Mouse (Mus musculus): ENCODE measurements around the gene Med16.

The Med16 gene

DNA sequence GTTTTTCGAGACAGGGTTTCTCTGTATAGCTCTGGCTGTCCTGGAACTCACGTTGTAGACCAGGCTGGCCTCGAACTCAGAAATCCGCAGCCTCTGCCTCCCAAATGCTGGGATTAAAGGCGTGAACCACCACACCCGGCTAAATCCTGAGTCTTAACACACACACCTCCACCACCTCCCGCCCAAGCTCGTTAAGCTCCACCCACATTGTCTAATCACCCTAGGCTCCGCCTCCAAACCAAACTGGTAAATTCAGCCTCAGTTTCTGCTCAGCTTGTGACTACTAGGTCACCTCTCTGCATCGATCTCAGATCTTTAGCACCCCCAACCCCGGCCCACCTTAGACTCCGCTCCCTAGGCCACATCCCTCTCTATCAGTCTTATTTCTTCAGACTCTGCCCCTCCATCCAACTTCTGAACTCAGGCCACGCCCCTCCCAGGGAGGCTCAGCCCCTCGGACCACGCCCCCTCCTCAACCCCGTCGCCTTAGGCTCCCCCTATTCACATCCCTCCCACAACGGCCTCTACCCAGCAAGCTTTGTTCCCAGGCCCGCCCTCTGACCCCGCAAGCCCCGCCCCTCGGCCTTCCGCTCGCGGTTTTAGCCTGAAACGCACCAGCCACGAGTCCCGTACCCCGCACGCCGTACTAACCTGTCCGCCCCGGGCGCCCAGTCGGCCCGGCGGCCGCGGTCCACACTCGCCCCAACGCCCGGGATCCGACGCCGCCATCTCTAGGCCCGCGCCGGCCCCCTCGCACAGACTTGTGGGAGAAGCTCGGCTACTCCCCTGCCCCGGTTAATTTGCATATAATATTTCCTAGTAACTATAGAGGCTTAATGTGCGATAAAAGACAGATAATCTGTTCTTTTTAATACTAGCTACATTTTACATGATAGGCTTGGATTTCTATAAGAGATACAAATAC lies at the start of gene Med16:
Gene Med16 (minus strand): TSS at position 757 of the 925 bp plus-strand sequence.
- DNase-seq, result peak; percentile 100

DNA sequence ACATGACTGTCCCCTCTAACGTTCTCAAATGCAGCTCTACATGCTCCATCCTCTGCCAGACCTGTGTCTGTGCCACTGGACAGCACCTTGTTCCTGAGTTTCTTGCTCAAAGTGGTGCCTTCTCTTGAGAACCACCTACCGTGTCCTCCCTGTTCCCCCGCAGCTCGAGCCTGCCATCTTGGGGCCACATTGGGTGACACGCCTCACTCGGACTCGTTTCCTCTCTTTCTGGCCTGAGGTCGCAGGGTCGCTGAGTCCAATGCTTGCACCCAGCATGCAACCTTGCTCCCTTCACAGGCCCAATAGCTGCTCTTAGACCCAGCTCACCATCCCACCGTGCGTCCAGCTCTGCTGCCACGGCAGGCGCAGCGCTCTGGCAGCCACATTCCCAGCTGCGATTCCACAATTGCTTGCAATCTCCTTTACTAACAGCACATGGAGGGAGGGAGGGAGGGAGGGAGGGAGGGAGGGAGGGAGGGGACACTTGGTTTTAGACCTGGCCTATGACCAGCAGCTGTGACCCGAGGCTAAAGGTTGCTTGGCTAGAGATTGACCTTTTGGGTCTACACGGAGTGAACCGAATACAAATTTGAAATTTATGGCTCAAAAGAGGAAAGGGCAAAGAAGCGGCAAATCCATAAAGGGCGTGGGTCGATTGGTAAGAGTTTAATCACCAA lies 49.6 kb upstream of the Med16 start:
- DNase-seq, result peak; percentile 97

DNA sequence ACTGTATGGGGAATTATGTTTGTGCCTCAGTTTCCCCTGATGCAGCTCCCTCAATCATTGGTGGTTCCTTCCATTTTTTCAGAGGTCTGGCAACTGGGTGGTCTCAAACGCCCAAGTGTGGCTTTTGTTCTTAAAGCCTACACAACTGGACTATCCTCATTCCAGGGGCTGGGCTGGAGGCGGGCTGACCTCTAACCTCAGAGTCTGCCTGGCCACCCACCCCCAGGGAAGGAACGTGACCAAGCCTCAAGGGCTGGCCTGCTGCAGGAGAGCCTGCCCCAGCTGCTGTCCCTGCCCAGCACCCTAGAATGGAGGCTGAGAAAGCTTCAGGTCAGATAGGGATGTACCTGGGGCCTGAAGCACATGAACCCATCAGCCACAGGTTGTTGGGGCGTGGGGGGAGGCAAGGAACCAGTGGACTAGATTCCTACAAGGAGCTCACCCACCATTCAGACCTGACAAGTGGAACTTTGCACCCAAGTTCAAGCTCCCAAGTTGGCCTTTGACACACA lies 48.0 kb upstream of the Med16 start:
- DNase-seq, result peak; percentile 93

GRCm38 (mm10) chr10:79955691-79956090 lies 47.0 kb upstream of the Med16 start:
- DNase-seq, result peak; percentile 92

DNA sequence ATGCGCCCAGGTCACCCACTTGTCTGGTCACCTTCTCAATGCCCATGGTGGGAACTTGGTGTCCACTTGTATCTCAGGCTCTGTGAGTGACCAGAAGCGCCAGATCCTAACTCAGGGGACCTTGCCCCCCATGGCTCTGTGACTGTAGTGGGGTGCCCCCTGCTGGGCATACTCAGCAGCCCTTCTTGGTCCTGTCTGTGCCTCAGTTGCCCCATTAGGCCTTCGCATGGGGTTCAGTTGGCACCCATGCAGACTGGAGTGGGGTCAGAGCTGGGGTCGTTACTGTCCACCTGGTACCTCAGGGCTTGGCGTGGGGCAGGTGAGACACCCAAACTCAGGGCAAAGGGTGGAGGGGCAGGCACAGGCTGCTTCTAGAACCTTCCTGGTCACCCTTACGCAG lies 45.2 kb upstream of the Med16 start:
- peak; percentile 94 for DNase-seq

- no peak for DNase-seq
Observed at GRCm38 (mm10) chr10:79950661-79951060, 41.9 kb upstream of the Med16 start.

GRCm38 (mm10) chr10:79949873-79950272 lies 41.1 kb upstream of the Med16 start:
- DNase-seq, result no peak

DNA sequence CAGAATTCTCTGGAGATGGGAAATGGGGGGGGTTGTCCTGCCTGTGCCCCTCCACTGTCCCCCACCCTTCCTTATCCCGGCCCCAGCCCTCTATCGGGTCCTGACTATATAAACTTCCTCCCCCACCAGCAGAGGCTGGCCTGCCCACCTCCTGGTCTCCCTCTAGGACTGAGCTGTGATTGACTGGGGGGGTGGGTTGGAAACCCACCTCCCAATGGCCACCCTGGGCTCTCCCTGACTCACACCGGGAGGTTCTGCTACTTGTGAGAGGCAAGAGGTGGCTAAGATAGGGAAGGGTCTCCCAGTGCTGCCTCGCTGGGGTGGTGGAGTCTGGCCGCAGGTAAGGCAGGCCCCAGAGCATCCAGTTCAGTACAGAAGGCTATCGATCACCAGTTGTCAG lies 38.8 kb upstream of the Med16 start:
- DNase-seq, result peak; percentile 91

DNA sequence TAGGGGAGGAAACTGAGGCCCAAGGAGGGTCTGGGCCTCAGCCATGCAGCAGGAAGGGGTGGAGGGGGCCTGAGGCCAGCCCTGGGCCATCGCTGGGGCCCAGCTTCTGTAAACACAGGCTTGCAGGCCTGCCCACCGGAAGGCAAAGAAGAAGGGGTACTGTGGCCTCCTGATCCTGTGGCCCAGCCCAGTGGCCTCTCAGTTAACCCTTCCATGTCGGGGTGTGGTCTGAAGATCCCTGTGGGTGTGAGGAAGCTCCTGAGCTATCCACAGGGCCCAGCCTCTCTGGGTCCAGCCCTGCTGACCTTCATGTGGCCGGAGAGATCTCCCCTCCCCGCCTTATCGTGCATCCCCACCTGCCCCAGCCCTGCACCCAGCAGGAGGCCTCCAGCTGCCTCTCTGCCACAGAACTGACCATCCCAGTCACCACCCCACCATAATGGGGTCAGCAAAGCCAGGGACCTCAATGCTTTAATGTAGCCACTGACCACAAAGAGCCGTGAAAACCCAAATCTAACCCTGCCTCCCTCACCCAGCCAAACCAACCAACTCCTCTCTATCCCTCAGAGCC lies 38.1 kb upstream of the Med16 start:
- no peak for DNase-seq

DNA sequence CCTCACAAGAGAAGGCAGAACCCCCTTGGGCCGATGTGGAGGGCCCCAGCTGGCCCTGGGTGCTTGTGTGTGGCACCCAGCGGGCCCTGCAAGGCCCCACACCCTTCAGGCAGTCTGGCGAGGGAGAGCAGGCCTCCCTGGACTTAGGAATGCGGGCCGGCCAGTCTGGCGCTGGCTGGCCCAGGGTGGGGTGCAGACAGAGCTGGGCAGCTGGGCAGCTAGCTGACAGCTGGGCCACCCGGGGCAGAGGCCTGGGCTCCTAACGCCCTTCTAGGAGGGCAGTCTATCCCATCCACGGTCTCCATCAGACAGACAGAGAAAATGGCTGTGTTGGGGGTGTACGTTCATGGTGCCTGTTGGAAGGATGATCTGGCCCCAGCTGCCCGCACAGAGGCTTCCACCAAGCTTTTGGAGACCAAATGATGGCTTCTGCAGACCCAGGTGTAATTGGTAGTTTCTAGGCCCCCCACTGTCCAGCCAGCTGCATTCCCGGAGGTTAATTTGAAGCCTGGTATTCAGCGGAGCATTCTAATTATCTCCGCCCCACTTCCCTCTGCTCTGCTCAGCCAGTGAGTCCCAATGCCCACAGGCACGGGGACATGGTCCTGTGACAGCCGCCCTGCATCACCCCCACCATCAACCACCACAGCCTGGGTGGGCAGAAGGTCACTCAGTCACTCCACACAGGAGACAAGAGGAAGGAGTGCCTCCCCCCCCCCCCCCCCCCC lies 36.9 kb upstream of the Med16 start:
- no peak for DNase-seq

- DNase-seq, result no peak
Observed at GRCm38 (mm10) chr10:79943471-79943901, 34.8 kb upstream of the Med16 start.

- no peak for DNase-seq
Observed at GRCm38 (mm10) chr10:79942988-79943387, 34.3 kb upstream of the Med16 start.

DNA sequence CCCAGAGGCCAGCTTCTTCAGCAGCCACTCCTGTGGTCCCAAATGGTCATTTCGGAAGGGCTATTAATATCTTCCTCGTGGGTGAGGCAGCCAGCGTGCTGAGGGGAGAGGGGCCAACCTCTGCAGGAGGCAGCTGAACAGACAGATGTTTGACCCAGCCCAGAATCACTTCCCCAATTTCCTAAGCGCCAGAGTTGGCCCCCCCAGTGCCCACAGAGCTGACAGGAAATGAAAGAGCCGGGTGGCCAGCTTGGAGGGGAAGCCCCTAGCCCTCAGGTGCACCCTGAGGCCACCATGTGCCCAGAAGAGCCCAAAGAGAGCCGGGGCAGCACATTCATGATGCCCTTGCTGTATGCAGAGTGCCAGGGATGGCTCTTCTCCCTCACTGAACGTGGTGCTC lies 32.0 kb upstream of the Med16 start:
- peak; percentile 98 for DNase-seq

- no peak for DNase-seq
Observed at GRCm38 (mm10) chr10:79937775-79938526, 29.2 kb upstream of the Med16 start.

DNA sequence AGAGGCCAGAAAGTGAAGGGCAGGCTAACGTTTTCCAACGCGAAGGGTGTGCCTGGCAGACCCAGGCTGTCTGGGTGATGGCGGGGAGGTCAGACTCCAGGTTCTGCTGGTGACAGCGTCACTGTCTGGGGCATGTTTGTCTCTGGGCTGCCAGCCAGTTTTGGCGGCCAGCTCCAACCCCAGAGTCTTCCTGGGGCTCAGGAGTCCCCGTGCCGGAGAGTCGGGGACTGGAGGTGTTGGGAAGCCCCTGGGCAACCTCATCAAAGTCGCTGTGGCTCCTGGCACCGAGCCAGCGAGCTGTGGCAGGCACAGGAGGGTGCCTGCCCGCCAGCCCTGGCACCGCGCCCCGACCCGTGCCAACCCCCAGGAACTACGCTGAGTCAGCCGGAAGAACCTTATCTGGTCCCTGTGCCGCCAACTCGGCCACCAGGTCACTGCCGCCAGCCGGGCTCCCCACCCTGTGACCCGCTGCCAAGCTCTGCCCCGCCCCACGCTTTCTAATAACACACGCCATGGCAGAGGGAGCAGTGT lies 28.3 kb upstream of the Med16 start:
- peak; percentile 98 for DNase-seq

- DNase-seq, result peak; percentile 91
Observed at GRCm38 (mm10) chr10:79936284-79936910, 27.7 kb upstream of the Med16 start.

- peak; percentile 95 for DNase-seq
Observed at GRCm38 (mm10) chr10:79934794-79935569, 26.3 kb upstream of the Med16 start.

- peak; percentile 100 for DNase-seq
Observed at GRCm38 (mm10) chr10:79934272-79934721, 25.6 kb upstream of the Med16 start.

DNA sequence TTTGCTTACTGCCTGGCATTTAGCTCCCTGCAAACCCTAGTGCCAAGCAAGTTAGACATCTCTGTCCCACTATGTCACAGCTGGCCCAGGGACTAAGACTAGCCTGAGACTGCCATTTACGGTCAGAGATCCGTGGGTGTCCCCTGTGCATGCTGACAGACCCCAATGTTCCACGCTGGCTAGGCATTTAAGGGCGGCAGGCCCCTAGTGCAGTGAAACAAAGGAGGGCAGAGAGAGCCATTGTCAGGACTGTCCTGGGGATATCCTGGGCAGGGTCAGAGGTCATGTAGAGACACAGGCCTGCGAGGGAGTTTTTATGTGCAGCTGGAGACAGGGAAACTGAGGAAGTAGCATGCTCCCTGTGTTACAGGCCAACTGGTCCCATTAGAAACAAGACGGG lies 25.1 kb upstream of the Med16 start:
- peak; percentile 95 for DNase-seq

GRCm38 (mm10) chr10:79933145-79933679 lies 24.5 kb upstream of the Med16 start:
- peak; percentile 96 for DNase-seq
